Mouse (Mus musculus) intestine, embryonic 14.5 days (tissue): ENCODE measurements around the gene Iqcf1. TPM values are rescaled to one million over a fixed set of nuclear protein-coding genes. Genes with fewer than 3 reads are reported as not detected.
A peak's percentile ranks its signal among the peaks of the same experiment; 100 is the strongest.

Source experiments
- ATAC-seq: fragments of 200-750 bp; cut with Nextera tagmentation; replicated peaks from 2 replicates; pipeline ENCODE4 v1.8.0; 2017; ENCODE audit warnings: low read depth, moderate number of reproducible peaks, moderate TSS enrichment, moderate library complexity; ENCODE audit not compliant: low FRiP score, low TSS enrichment
- DNase-seq: peaks from one replicate; pipeline ENCODE4 v3.0.0-alpha.2; 2018; ENCODE audit warnings: low spot score
- H3K27ac ChIP-seq: fragments of 300-500 bp; sonication (generic); 2 replicates; pipeline ENCODE4 v1.5.1; 2014; ENCODE audit warnings: low read depth, mild to moderate bottlenecking, control low read depth
- H3K27me3 ChIP-seq: fragments of 300-500 bp; sonication (generic); replicated peaks from 2 replicates; pipeline ENCODE4 v1.6.1; 2014; ENCODE audit warnings: low read length, control low read depth; ENCODE audit not compliant: control insufficient read depth, insufficient read depth
- H3K36me3 ChIP-seq: fragments of 300-500 bp; sonication (generic); 2 replicates; pipeline ENCODE4 v1.6.1; 2014; ENCODE audit warnings: low read length, control low read depth; ENCODE audit not compliant: control insufficient read depth, insufficient read depth
- H3K4me1 ChIP-seq: fragments of 300-500 bp; sonication (generic); replicated peaks from 2 replicates; pipeline ENCODE4 v1.6.1; 2014; ENCODE audit warnings: low read length, control low read depth, mixed read lengths; ENCODE audit not compliant: control insufficient read depth, insufficient read depth
- H3K4me2 ChIP-seq: fragments of 300-500 bp; sonication (generic); 2 replicates; pipeline ENCODE4 v1.6.1; 2014; ENCODE audit warnings: low read length
- H3K4me3 ChIP-seq: fragments of 300-500 bp; sonication (generic); 2 replicates; pipeline ENCODE4 v1.5.1; 2014; ENCODE audit warnings: low read depth, low read length, control low read depth, mixed read lengths
- H3K9ac ChIP-seq: fragments of 300-500 bp; sonication (generic); 2 replicates; pipeline ENCODE4 v1.6.1; 2014; ENCODE audit warnings: mild to moderate bottlenecking, low read length
- H3K9me3 ChIP-seq: fragments of 300-500 bp; sonication (generic); 2 replicates; pipeline ENCODE4 v1.6.1; 2016; ENCODE audit warnings: low read length, control low read depth; ENCODE audit not compliant: control insufficient read depth
- WGBS: fragments of 180-500 bp; shearing (Covaris S2); extraction: QIAGEN DNeasy Blood & Tissue Kit; methylation state at CpG from one replicate; pipeline ENCODE4 v1.1.7; 2014; 5-methylcytosine and 5-hydroxymethylcytosine counted together
- polyA plus RNA-seq: library from polyadenylated mRNA; unstranded; fragments of >200 nt; fragmentation: Nextera tagmentation; extraction: Ambion mirVana; gene quantifications from 2 replicates; pipeline ENCODE4 v1.2.1, GENCODE M21; 2014

The Iqcf1 gene
- polyA plus RNA-seq, 1 experiment from 2014 or later, result not detected

DNA sequence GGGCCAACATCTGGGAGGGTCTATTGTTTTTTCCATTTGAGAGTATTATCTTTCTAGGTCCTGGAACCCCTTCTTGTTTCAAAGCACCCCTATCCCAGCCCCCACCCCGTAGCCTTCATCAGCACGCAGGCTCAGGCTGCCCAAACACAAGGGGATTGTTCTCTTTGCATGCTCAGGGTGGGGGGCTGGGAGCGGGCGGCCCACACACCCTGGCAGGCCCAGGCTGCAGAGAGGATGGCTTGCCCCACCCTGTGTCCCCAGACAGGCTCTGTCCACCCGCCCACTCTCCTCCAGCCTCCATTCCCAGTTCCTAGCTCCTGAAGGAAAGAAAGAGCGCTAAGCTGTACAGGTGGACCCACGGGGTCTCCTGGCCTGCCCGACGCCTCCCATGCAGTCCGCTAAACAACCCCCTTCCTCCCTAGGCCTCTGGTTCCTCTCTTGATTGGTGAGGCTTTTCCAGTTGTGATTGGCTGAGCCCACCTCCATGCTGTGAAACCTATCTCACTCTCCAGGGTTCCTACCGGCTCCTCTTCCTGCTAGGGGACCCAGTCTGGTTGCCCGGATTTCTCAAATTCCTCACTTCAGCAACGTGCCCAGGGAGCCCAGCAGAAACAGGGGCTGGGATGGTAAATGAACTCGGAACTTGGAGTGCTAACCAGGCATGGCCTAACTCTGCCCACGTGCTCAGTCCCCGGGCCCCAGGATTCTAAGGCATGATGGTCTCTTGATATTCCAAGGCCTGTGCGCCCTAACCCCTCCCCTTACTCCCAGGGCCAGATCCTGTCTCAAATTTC is 44.7 kb upstream of the Iqcf1 start:
- WGBS, result 4% methylated on average over 17 of the region's 17 CpGs
- Histone ChIP-seq H3K4me2 (peak overlapping the region; percentile 81), H3K27ac (peak overlapping the region; percentile 78; the same call in 1 of the 2 replicates), H3K4me1 (peaks cover 56% of the 10 kb centered on the region), H3K36me3 (0 out of 2 replicates have a peak, but pooled peaks cover 13% of the 10 kb centered on the region), H3K9me3 (no peaks in the 10 kb centered on the region), H3K27me3 (no peaks in the 10 kb centered on the region), H3K9ac (peak overlapping the region; percentile 71), H3K4me3 (peak overlapping the region; percentile 67)
- DNase-seq, result no peak
- peak; percentile 9; the same call in 1 of the 2 replicates for ATAC-seq

DNA sequence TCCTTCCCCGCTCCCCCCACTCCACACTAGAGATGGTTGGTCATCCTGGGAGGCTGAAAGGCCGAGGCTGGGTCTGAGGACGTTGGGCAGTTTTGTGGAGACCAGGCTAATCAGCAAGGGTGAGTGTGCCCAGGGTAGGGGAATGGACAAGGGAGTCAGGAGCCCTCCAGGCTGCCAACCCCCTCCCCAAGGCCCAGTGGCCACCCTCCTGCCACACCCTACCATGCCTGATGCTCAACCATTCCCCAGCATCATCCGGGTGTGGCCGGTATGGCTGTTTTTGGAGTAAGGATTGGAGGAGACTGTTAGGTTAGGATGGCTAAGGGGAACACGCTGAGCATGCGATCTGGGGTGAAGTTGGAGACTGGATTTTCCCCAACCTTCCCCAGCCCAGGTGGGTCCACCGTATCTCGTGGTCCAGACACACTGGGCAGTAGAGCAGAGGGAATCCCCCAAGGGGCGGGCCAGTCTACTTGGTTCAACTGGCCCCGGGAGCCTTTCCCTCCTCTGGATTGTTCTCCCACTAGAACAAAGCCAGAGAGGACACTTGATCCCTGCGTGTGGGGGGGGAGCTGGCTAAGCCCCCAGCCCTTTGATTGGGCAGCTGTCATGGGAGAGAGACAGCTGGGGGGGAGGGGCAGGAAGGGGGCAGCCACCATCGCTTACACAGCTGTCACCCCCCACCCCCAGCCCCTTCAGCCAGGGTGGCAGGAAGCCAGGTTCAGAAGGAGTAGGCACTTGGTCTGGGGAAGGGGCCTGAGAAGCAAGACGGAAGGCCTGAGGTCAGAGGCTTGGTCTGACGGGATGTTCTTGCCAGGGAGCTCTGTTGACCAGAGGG is 43.2 kb upstream of the Iqcf1 start:
- Histone ChIP-seq H3K4me1 (peaks cover 41% of the 10 kb centered on the region), H3K4me2 (peak overlapping the region; percentile 81), H3K27ac (peak overlapping the region; percentile 27; the same call in 1 of the 2 replicates), H3K36me3 (peaks cover 24% of the 10 kb centered on the region; the same call in 1 of the 2 replicates), H3K4me3 (no peak overlapping the region), H3K27me3 (no peaks in the 10 kb centered on the region), H3K9ac (peak overlapping the region; percentile 27), H3K9me3 (no peaks in the 10 kb centered on the region)
- 42% methylated on average over 15 of the region's 15 CpGs for WGBS
- DNase-seq (no peak), ATAC-seq (no peak)

DNA sequence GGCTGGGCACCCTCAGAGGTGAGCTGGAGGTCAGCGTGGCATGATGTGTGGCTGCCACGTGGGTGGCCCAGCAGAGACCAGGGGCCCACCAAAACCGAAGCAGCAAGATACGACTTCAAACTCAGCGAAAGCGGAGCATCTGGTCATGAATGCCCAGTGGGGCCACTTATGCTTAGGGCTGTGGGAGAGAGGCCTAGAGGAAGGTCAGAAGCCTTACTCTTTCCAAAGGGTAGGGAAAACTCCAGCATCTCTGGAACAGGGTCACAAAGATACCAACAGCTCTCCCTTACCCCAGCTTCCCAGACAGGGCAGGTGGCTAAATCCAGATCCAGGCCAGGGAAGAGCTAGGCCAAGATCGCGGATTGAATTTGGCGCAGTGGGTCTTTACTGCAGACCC is 42.6 kb upstream of the Iqcf1 start:
- H3K27me3 ChIP-seq, result no peaks in the 10 kb centered on the region
- H3K9me3 ChIP-seq, result no peaks in the 10 kb centered on the region
- ATAC-seq, result no peak
- H3K36me3 ChIP-seq, result peaks cover 30% of the 10 kb centered on the region
- 46% methylated on average over 9 of the region's 9 CpGs for WGBS
- 0 out of 2 replicates have a peak overlapping the region, but pooled peaks have one; percentile 10 for H3K9ac ChIP-seq
- H3K4me2 ChIP-seq, result peak overlapping the region; percentile 81
- peak overlapping the region; percentile 27; the same call in 1 of the 2 replicates for H3K27ac ChIP-seq
- H3K4me3 ChIP-seq, result no peak overlapping the region
- DNase-seq, result no peak
- peaks cover 41% of the 10 kb centered on the region for H3K4me1 ChIP-seq

DNA sequence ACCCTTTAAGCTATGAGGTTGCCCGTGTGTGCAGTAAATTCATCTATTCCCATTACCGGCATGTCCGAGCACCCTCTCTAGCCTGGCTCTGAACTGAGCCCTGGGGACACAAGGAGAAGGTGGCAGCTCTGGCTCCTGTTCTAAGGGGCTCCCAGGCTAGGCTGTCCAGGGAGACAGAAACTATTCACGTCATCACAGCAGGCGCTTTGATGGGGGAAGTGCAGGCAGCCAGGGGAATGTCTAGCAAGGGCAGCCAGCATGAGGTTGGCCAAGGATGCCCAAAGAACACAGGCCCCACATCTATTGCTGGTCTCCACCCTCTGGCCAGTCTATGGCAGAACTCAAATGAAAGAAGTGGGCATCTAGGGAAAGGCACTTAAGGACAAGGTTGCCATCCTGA is 41.8 kb upstream of the Iqcf1 start:
- no peak overlapping the region for H3K9ac ChIP-seq
- no peak for DNase-seq
- H3K27ac ChIP-seq, result no peak overlapping the region
- no peak overlapping the region for H3K4me2 ChIP-seq
- ATAC-seq, result no peak
- H3K27me3 ChIP-seq, result no peaks in the 10 kb centered on the region
- H3K4me1 ChIP-seq, result peaks cover 35% of the 10 kb centered on the region
- H3K36me3 ChIP-seq, result peaks cover 36% of the 10 kb centered on the region
- WGBS, result 77% methylated on average over 5 of the region's 5 CpGs
- H3K4me3 ChIP-seq, result no peak overlapping the region
- H3K9me3 ChIP-seq, result no peaks in the 10 kb centered on the region

DNA sequence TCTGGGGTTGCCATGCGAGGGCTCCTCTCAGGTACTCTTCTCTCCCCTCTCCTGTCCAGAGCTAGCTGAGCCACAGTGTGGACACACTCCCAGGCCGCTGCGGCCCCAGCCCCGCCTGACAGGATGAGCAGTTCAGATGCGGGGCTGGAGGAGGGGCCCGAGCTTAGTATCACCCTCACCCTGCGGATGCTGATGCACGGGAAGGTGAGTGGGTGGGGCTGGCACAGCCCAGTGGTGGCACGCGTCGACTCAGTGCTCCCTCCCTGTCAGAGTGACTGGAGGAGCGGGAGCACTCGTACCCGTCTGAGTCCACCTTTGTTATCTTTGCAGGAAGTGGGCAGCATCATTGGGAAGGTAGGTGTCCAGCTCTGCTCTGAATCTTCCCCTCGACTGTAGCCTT is 39.8 kb upstream of the Iqcf1 start:
- DNase-seq, result no peak
- Histone ChIP-seq H3K27ac (no peak overlapping the region), H3K36me3 (peaks cover 47% of the 10 kb centered on the region), H3K27me3 (no peaks in the 10 kb centered on the region), H3K4me2 (no peak overlapping the region), H3K9ac (no peak overlapping the region), H3K9me3 (no peaks in the 10 kb centered on the region), H3K4me3 (no peak overlapping the region), H3K4me1 (peaks cover 26% of the 10 kb centered on the region)
- no peak for ATAC-seq
- 81% methylated on average over 15 of the region's 15 CpGs for WGBS

DNA sequence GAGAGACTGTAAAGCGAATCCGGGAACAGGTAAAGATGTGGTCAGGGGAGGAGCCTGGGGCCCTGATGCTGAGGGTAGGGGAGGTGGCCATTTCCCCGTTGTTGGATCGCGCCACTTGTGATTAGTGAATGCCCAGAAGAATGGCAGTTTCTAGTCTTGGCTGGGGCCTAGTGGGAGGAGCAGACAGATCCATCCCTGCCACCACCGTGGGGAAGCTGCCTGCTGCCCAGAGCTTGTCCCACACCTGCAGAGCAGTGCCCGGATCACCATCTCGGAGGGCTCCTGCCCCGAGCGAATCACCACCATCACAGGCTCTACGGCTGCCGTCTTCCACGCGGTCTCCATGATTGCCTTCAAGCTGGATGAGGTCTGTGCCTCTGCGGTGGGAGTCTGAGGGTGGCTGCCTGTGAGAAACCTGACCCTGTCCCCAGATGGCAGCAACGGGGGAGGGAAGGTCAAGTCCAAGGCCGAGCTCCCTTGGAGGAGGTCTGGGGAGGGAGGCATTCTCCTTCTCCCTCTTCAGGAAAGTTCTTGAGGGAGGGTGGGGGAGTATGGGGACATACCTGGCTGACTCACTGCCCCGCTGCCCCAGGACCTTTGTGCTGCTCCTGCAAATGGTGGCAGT is 39.3 kb upstream of the Iqcf1 start:
- 76% methylated on average over 18 of the region's 18 CpGs for WGBS
- Histone ChIP-seq H3K9ac (no peak overlapping the region), H3K4me3 (no peak overlapping the region), H3K4me1 (peaks cover 22% of the 10 kb centered on the region), H3K9me3 (no peaks in the 10 kb centered on the region), H3K4me2 (no peak overlapping the region), H3K27ac (no peak overlapping the region), H3K36me3 (peaks cover 47% of the 10 kb centered on the region), H3K27me3 (no peaks in the 10 kb centered on the region)
- ATAC-seq (no peak), DNase-seq (no peak)

DNA sequence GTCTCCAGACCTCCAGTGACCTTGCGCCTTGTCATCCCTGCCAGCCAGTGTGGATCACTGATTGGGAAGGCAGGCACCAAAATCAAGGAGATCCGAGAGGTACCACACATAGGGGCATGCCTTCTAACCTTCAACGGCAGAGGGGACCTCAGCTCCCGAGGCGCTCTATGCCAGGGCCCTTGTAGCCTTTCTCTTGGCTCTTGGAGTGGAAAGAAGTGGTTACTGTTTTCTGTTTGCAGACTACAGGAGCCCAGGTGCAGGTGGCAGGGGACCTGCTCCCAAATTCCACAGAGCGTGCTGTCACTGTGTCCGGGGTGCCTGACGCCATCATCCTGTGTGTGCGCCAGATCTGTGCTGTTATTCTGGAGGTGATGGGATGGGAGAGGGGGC is 38.7 kb upstream of the Iqcf1 start:
- Histone ChIP-seq H3K4me3 (no peak overlapping the region), H3K9me3 (no peaks in the 10 kb centered on the region), H3K27me3 (no peaks in the 10 kb centered on the region), H3K36me3 (peaks cover 47% of the 10 kb centered on the region), H3K9ac (no peak overlapping the region), H3K4me1 (peaks cover 20% of the 10 kb centered on the region), H3K27ac (no peak overlapping the region), H3K4me2 (no peak overlapping the region)
- WGBS, result 92% methylated on average over 9 of the region's 9 CpGs
- ATAC-seq, result no peak
- no peak for DNase-seq

DNA sequence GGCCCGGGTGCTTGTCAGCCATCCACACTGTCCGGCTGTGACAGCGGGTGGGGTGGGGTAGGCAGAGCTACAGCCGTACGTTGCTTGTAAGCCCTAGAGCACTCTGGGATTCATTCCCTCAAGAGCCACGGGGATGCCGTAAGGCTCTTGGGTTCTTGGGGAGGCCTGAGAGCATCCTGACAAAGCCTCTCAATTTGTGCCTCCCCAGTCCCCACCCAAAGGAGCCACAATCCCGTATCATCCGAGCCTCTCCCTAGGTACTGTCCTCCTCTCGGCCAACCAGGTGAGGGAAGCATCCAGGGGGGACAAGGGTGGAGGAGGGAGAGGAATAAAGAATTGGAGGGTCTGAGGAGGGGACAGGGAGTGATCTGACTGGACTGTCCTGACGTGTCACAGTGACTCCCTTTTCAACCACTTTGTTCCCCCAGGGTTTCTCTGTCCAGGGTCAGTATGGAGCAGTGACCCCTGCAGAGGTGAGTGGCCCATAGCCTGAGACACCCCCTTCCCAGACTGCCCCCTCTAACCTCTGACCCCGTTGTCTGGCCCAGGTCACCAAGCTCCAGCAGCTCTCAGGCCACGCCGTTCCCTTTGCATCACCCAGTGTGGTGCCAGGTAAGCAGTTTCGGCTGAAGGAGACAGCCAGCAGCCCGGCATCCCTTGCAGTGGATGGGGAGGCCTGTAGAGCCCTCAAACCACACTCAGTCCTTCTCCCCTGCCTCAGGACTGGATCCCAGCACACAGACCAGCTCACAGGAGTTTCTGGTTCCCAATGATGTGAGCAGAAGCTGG is 37.9 kb upstream of the Iqcf1 start:
- H3K27ac ChIP-seq, result no peak overlapping the region
- 85% methylated on average over 16 of the region's 16 CpGs for WGBS
- H3K9me3 ChIP-seq, result no peaks in the 10 kb centered on the region
- peaks cover 43% of the 10 kb centered on the region for H3K36me3 ChIP-seq
- no peak overlapping the region for H3K9ac ChIP-seq
- ATAC-seq (no peak), DNase-seq (no peak)
- H3K4me2 ChIP-seq, result no peak overlapping the region
- H3K4me3 ChIP-seq, result no peak overlapping the region
- no peaks in the 10 kb centered on the region for H3K27me3 ChIP-seq
- peaks cover 12% of the 10 kb centered on the region for H3K4me1 ChIP-seq
